Mouse (Mus musculus): ENCODE measurements around the gene Lrmda. TPM values are rescaled to one million over a fixed set of nuclear protein-coding genes. Genes with fewer than 3 reads are reported as not detected.

Gene Lrmda
- polyA plus RNA-seq, 1 experiment from 2014 or later = not detected

GRCm38 (mm10) chr14:22597508-22597907, 578.0 kb downstream of the Lrmda start:
- Histone ChIP-seq H3K27ac (ENCODE audit: low read depth, low read length) (no peak overlapping the region), H3K36me3 (ENCODE audit: control insufficient read depth, insufficient read depth, low read length) (no peaks in the 10 kb centered on the region), H3K9me3 (ENCODE audit: control insufficient read depth, low read length) (no peaks in the 10 kb centered on the region), H3K9ac (ENCODE audit: low read length) (no peak overlapping the region), H3K4me2 (ENCODE audit: low read depth, low read length, severe bottlenecking) (no peak overlapping the region), H3K4me1 (replicated peaks; ENCODE audit: control insufficient read depth, insufficient read depth, low read length) (no peaks in the 10 kb centered on the region; the same call in 1 of the 2 replicates), H3K4me3 (ENCODE audit: low read depth, low read length) (no peak overlapping the region), H3K27me3 (ENCODE audit: control insufficient read depth, insufficient read depth, low read length) (0 out of 2 replicates have a peak, but pooled peaks cover 2% of the 10 kb centered on the region)
- no peak for DNase-seq (ENCODE audit: low spot score)
- WGBS = 67% methylated on average over 2 of the region's 2 CpGs
- ATAC-seq (replicated peaks; ENCODE audit: low FRiP score) = no peak

- ATAC-seq (replicated peaks; ENCODE audit: low FRiP score) (no peak), DNase-seq (ENCODE audit: low spot score) (no peak)
- no peaks in the 10 kb centered on the region for H3K9me3 ChIP-seq (ENCODE audit: control insufficient read depth, low read length)
- no peaks in the 10 kb centered on the region for H3K36me3 ChIP-seq (ENCODE audit: control insufficient read depth, insufficient read depth, low read length)
- no peaks in the 10 kb centered on the region; the same call in 1 of the 2 replicates for H3K4me1 ChIP-seq (replicated peaks; ENCODE audit: control insufficient read depth, insufficient read depth, low read length)
- H3K27me3 ChIP-seq (ENCODE audit: control insufficient read depth, insufficient read depth, low read length) = 0 out of 2 replicates have a peak, but pooled peaks cover 2% of the 10 kb centered on the region
- no peak overlapping the region for H3K9ac ChIP-seq (ENCODE audit: low read length)
- no peak overlapping the region for H3K4me3 ChIP-seq (ENCODE audit: low read depth, low read length)
- 60% methylated on average over 5 of the region's 5 CpGs for WGBS
- no peak overlapping the region for H3K4me2 ChIP-seq (ENCODE audit: low read depth, low read length, severe bottlenecking)
- H3K27ac ChIP-seq (ENCODE audit: low read depth, low read length) = no peak overlapping the region
These were observed 579.1 kb downstream of the Lrmda start for GRCm38 (mm10) chr14:22598638-22599037.

- no peak overlapping the region for H3K27ac ChIP-seq (ENCODE audit: low read depth, low read length)
- no peak for ATAC-seq (replicated peaks; ENCODE audit: low FRiP score)
- WGBS = 26% methylated on average over 3 of the region's 3 CpGs
- DNase-seq (ENCODE audit: low spot score) = no peak
- H3K4me2 ChIP-seq (ENCODE audit: low read depth, low read length, severe bottlenecking) = no peak overlapping the region
- no peaks in the 10 kb centered on the region; the same call in 1 of the 2 replicates for H3K4me1 ChIP-seq (replicated peaks; ENCODE audit: control insufficient read depth, insufficient read depth, low read length)
- no peaks in the 10 kb centered on the region for H3K9me3 ChIP-seq (ENCODE audit: control insufficient read depth, low read length)
- H3K4me3 ChIP-seq (ENCODE audit: low read depth, low read length) = no peak overlapping the region
- H3K36me3 ChIP-seq (ENCODE audit: control insufficient read depth, insufficient read depth, low read length) = no peaks in the 10 kb centered on the region
- no peak overlapping the region for H3K9ac ChIP-seq (ENCODE audit: low read length)
- H3K27me3 ChIP-seq (ENCODE audit: control insufficient read depth, insufficient read depth, low read length) = 0 out of 2 replicates have a peak, but pooled peaks cover 2% of the 10 kb centered on the region
These were observed 580.7 kb downstream of the Lrmda start for GRCm38 (mm10) chr14:22600166-22600565.

- Histone ChIP-seq H3K9ac (ENCODE audit: low read length) (no peak overlapping the region), H3K27me3 (ENCODE audit: control insufficient read depth, insufficient read depth, low read length) (0 out of 2 replicates have a peak, but pooled peaks cover 2% of the 10 kb centered on the region), H3K4me3 (ENCODE audit: low read depth, low read length) (no peak overlapping the region), H3K4me2 (ENCODE audit: low read depth, low read length, severe bottlenecking) (no peak overlapping the region), H3K27ac (ENCODE audit: low read depth, low read length) (no peak overlapping the region), H3K36me3 (ENCODE audit: control insufficient read depth, insufficient read depth, low read length) (no peaks in the 10 kb centered on the region), H3K9me3 (ENCODE audit: control insufficient read depth, low read length) (no peaks in the 10 kb centered on the region), H3K4me1 (replicated peaks; ENCODE audit: control insufficient read depth, insufficient read depth, low read length) (no peaks in the 10 kb centered on the region; the same call in 1 of the 2 replicates)
- ATAC-seq (replicated peaks; ENCODE audit: low FRiP score) (no peak), DNase-seq (ENCODE audit: low spot score) (no peak)
- WGBS = 94% methylated on average over 2 of the region's 2 CpGs
These were observed 582.8 kb downstream of the Lrmda start for GRCm38 (mm10) chr14:22602308-22602707.

- no peak overlapping the region for H3K4me3 ChIP-seq (ENCODE audit: low read depth, low read length)
- WGBS = 50% methylated on average over 5 of the region's 5 CpGs
- H3K27ac ChIP-seq (ENCODE audit: low read depth, low read length) = no peak overlapping the region
- DNase-seq (ENCODE audit: low spot score) = no peak
- no peaks in the 10 kb centered on the region for H3K36me3 ChIP-seq (ENCODE audit: control insufficient read depth, insufficient read depth, low read length)
- ATAC-seq (replicated peaks; ENCODE audit: low FRiP score) = no peak
- no peak overlapping the region for H3K9ac ChIP-seq (ENCODE audit: low read length)
- no peaks in the 10 kb centered on the region for H3K9me3 ChIP-seq (ENCODE audit: control insufficient read depth, low read length)
- no peaks in the 10 kb centered on the region for H3K27me3 ChIP-seq (ENCODE audit: control insufficient read depth, insufficient read depth, low read length)
- H3K4me2 ChIP-seq (ENCODE audit: low read depth, low read length, severe bottlenecking) = no peak overlapping the region
- H3K4me1 ChIP-seq (replicated peaks; ENCODE audit: control insufficient read depth, insufficient read depth, low read length) = no peaks in the 10 kb centered on the region
These were observed 589.1 kb downstream of the Lrmda start for GRCm38 (mm10) chr14:22608599-22608998.

GRCm38 (mm10) chr14:22609261-22610245, 590.0 kb downstream of the Lrmda start:
- Histone ChIP-seq H3K4me1 (replicated peaks; ENCODE audit: control insufficient read depth, insufficient read depth, low read length) (no peaks in the 10 kb centered on the region), H3K27ac (ENCODE audit: low read depth, low read length) (no peak overlapping the region), H3K36me3 (ENCODE audit: control insufficient read depth, insufficient read depth, low read length) (no peaks in the 10 kb centered on the region), H3K4me2 (ENCODE audit: low read depth, low read length, severe bottlenecking) (no peak overlapping the region), H3K9me3 (ENCODE audit: control insufficient read depth, low read length) (no peaks in the 10 kb centered on the region), H3K9ac (ENCODE audit: low read length) (no peak overlapping the region), H3K4me3 (ENCODE audit: low read depth, low read length) (no peak overlapping the region), H3K27me3 (ENCODE audit: control insufficient read depth, insufficient read depth, low read length) (no peaks in the 10 kb centered on the region)
- 84% methylated on average over 13 of the region's 13 CpGs for WGBS
- no peak for DNase-seq (ENCODE audit: low spot score)
- ATAC-seq (replicated peaks; ENCODE audit: low FRiP score) = no peak

- no peaks in the 10 kb centered on the region for H3K4me1 ChIP-seq (replicated peaks; ENCODE audit: control insufficient read depth, insufficient read depth, low read length)
- no peak overlapping the region for H3K4me3 ChIP-seq (ENCODE audit: low read depth, low read length)
- no peak overlapping the region for H3K27ac ChIP-seq (ENCODE audit: low read depth, low read length)
- no peaks in the 10 kb centered on the region for H3K36me3 ChIP-seq (ENCODE audit: control insufficient read depth, insufficient read depth, low read length)
- DNase-seq (ENCODE audit: low spot score) (no peak), ATAC-seq (replicated peaks; ENCODE audit: low FRiP score) (no peak)
- no peak overlapping the region for H3K9ac ChIP-seq (ENCODE audit: low read length)
- 92% methylated on average over 3 of the region's 3 CpGs for WGBS
- no peak overlapping the region for H3K4me2 ChIP-seq (ENCODE audit: low read depth, low read length, severe bottlenecking)
- H3K9me3 ChIP-seq (ENCODE audit: control insufficient read depth, low read length) = no peaks in the 10 kb centered on the region
- no peaks in the 10 kb centered on the region for H3K27me3 ChIP-seq (ENCODE audit: control insufficient read depth, insufficient read depth, low read length)
These were observed 591.5 kb downstream of the Lrmda start for GRCm38 (mm10) chr14:22611011-22611410.

GRCm38 (mm10) chr14:22620191-22620590, 600.7 kb downstream of the Lrmda start:
- no peak overlapping the region for H3K9ac ChIP-seq (ENCODE audit: low read length)
- ATAC-seq (replicated peaks; ENCODE audit: low FRiP score) = no peak
- no peaks in the 10 kb centered on the region; the same call in 1 of the 2 replicates for H3K27me3 ChIP-seq (ENCODE audit: control insufficient read depth, insufficient read depth, low read length)
- no peaks in the 10 kb centered on the region for H3K36me3 ChIP-seq (ENCODE audit: control insufficient read depth, insufficient read depth, low read length)
- no peak for DNase-seq (ENCODE audit: low spot score)
- H3K4me1 ChIP-seq (replicated peaks; ENCODE audit: control insufficient read depth, insufficient read depth, low read length) = no peaks in the 10 kb centered on the region
- no peak overlapping the region for H3K4me2 ChIP-seq (ENCODE audit: low read depth, low read length, severe bottlenecking)
- no peak overlapping the region for H3K27ac ChIP-seq (ENCODE audit: low read depth, low read length)
- no peaks in the 10 kb centered on the region for H3K9me3 ChIP-seq (ENCODE audit: control insufficient read depth, low read length)
- H3K4me3 ChIP-seq (ENCODE audit: low read depth, low read length) = no peak overlapping the region
